Mouse (Mus musculus) intestine, embryonic 14.5 days (tissue): ENCODE data around the gene Cfap54. TPM values are rescaled to one million over a fixed set of nuclear protein-coding genes. Genes with fewer than 3 reads are reported as not detected.

Experiments
- ATAC-seq: fragments of 200-750 bp; cut with Nextera tagmentation; replicated peaks from 2 replicates; pipeline ENCODE4 v1.8.0; 2017; ENCODE audit warnings: low read depth, moderate number of reproducible peaks, moderate TSS enrichment, moderate library complexity; ENCODE audit not compliant: low FRiP score, low TSS enrichment
- DNase-seq: peaks from one replicate; pipeline ENCODE4 v3.0.0-alpha.2; 2018; ENCODE audit warnings: low spot score
- H3K27ac ChIP-seq: fragments of 300-500 bp; sonication (generic); 2 replicates; pipeline ENCODE4 v1.5.1; 2014; ENCODE audit warnings: low read depth, mild to moderate bottlenecking, control low read depth
- H3K27me3 ChIP-seq: fragments of 300-500 bp; sonication (generic); replicated peaks from 2 replicates; pipeline ENCODE4 v1.6.1; 2014; ENCODE audit warnings: low read length, control low read depth; ENCODE audit not compliant: control insufficient read depth, insufficient read depth
- H3K36me3 ChIP-seq: fragments of 300-500 bp; sonication (generic); 2 replicates; pipeline ENCODE4 v1.6.1; 2014; ENCODE audit warnings: low read length, control low read depth; ENCODE audit not compliant: control insufficient read depth, insufficient read depth
- H3K4me1 ChIP-seq: fragments of 300-500 bp; sonication (generic); replicated peaks from 2 replicates; pipeline ENCODE4 v1.6.1; 2014; ENCODE audit warnings: low read length, control low read depth, mixed read lengths; ENCODE audit not compliant: control insufficient read depth, insufficient read depth
- H3K4me2 ChIP-seq: fragments of 300-500 bp; sonication (generic); 2 replicates; pipeline ENCODE4 v1.6.1; 2014; ENCODE audit warnings: low read length
- H3K4me3 ChIP-seq: fragments of 300-500 bp; sonication (generic); 2 replicates; pipeline ENCODE4 v1.5.1; 2014; ENCODE audit warnings: low read depth, low read length, control low read depth, mixed read lengths
- H3K9ac ChIP-seq: fragments of 300-500 bp; sonication (generic); 2 replicates; pipeline ENCODE4 v1.6.1; 2014; ENCODE audit warnings: mild to moderate bottlenecking, low read length
- H3K9me3 ChIP-seq: fragments of 300-500 bp; sonication (generic); 2 replicates; pipeline ENCODE4 v1.6.1; 2016; ENCODE audit warnings: low read length, control low read depth; ENCODE audit not compliant: control insufficient read depth
- WGBS: fragments of 180-500 bp; shearing (Covaris S2); extraction: QIAGEN DNeasy Blood & Tissue Kit; methylation state at CpG from one replicate; pipeline ENCODE4 v1.1.7; 2014; 5-methylcytosine and 5-hydroxymethylcytosine counted together
- polyA plus RNA-seq: library from polyadenylated mRNA; unstranded; fragments of >200 nt; fragmentation: Nextera tagmentation; extraction: Ambion mirVana; gene quantifications from 2 replicates; pipeline ENCODE4 v1.2.1, GENCODE M21; 2014

Gene Cfap54
- polyA plus RNA-seq, 1 experiment from 2014 or later, result 0.16 TPM

DNA sequence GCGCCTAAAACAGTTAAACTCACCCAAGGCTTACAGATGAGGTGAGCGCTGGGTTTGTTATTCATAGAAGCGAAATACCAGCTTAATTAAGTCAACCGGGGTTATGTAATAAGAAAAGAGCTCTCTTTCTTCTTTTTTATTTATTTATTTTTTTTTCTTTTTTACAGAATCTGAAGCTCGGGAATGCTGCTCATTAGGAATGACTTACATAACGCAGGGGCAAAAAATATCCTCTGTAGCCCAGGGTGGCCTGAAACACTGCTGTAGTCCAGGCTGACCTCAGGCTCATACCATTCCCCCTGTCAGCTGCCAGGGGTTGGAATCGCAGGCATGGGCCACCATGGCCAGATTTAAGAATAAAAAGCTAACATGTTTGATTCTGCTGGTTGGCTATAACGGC is 5.6 kb downstream of the Cfap54 start:
- Histone ChIP-seq H3K36me3 (no peaks in the 10 kb centered on the region), H3K4me1 (no peaks in the 10 kb centered on the region), H3K4me3 (no peak overlapping the region), H3K27ac (no peak overlapping the region), H3K9me3 (no peaks in the 10 kb centered on the region), H3K9ac (no peak overlapping the region), H3K4me2 (no peak overlapping the region), H3K27me3 (no peaks in the 10 kb centered on the region)
- 75% methylated on average over 8 of the region's 8 CpGs for WGBS
- DNase-seq, result no peak
- ATAC-seq, result no peak

DNA sequence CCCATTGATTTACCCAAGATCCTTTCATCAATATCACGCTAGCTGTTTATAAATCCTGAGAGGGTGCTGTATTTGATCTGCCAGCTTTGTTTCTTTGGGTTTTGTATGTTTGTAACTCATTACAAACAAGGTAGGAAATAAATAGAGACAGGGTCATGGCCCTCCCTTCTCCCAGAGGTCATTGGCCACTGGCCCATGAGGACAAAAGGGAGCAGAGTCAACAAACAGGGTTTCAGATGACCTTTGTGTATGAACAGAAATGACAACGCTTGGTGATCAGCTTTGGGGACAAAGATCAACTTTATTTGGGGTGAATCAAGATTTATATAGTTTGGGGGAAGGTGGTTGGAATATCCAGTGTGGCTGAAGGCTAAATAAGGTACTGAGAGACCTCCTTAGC is 8.6 kb downstream of the Cfap54 start:
- WGBS, result 77% methylated on average over 2 of the region's 2 CpGs
- no peak overlapping the region for H3K27ac ChIP-seq
- no peak overlapping the region for H3K4me3 ChIP-seq
- DNase-seq (no peak), ATAC-seq (no peak)
- H3K4me2 ChIP-seq, result no peak overlapping the region
- H3K9me3 ChIP-seq, result no peaks in the 10 kb centered on the region
- H3K36me3 ChIP-seq, result no peaks in the 10 kb centered on the region
- H3K27me3 ChIP-seq, result no peaks in the 10 kb centered on the region
- H3K4me1 ChIP-seq, result no peaks in the 10 kb centered on the region
- no peak overlapping the region for H3K9ac ChIP-seq

DNA sequence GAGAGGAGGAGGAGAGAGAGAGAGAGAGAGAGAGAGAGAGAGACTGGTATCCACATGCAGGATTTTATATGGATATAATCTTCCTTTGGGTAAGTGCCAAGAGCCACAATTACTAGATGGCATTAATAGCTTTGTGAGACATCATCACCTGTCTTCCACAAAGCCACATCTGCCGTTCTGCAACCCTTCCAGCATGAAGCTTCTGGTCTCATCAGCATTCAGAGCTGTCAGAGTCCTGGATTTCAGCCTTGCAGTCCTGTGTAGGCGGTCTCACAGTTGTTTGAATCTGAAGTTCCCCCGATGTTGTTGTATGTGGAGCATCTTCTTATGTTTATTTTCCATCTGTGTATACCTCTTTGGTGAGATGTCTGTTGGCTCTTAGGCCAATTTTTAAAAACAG is 9.7 kb downstream of the Cfap54 start:
- DNase-seq, result no peak
- no peaks in the 10 kb centered on the region for H3K27me3 ChIP-seq
- H3K4me3 ChIP-seq, result no peak overlapping the region
- ATAC-seq, result no peak
- no peaks in the 10 kb centered on the region for H3K9me3 ChIP-seq
- no peak overlapping the region for H3K27ac ChIP-seq
- H3K9ac ChIP-seq, result no peak overlapping the region
- H3K4me2 ChIP-seq, result no peak overlapping the region
- no peaks in the 10 kb centered on the region for H3K4me1 ChIP-seq
- WGBS, result 58% methylated on average over 3 of the region's 3 CpGs
- no peaks in the 10 kb centered on the region for H3K36me3 ChIP-seq

DNA sequence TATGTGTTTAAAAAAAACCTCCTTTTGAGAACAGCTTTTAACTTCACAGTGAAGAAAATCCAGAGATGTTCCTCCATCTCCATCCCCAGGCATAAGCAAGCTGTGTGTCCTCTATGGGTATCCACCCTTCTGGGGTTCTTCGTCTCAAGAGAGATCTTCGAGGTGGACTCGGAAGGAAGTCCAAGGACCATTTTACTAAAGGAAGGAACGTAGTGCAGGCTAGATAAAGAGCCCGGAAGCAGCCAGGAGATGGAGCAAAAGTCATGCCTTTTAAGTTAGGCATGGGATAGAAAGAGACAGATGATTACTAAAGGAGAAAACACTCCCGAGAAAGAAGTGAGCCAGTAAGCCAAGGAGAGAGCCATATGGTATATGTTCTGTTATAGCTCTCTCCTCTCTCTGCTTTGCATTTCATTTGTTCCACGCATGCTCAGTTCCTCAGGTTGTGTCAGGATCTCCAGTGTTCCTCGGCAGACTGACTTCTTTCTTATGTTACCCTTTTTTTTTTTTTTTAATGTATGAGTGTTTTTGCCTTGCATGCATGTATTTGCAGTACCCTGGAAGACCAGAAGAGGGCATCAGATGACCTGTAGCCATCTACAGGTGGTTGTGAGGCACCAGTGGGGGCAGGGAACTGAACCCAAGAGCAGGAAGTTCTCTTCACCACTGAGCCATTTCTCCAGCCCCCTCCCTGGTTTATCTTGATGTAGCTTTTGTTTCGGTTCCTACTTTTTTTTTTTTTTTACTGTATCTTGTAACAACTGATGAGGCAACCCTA is 11.1 kb downstream of the Cfap54 start:
- WGBS, result 71% methylated on average over 9 of the region's 9 CpGs
- H3K9me3 ChIP-seq, result no peaks in the 10 kb centered on the region
- no peaks in the 10 kb centered on the region for H3K27me3 ChIP-seq
- H3K4me3 ChIP-seq, result no peak overlapping the region
- no peaks in the 10 kb centered on the region for H3K4me1 ChIP-seq
- no peak overlapping the region for H3K4me2 ChIP-seq
- DNase-seq (no peak), ATAC-seq (no peak)
- H3K9ac ChIP-seq, result no peak overlapping the region
- no peak overlapping the region for H3K27ac ChIP-seq
- no peaks in the 10 kb centered on the region for H3K36me3 ChIP-seq

DNA sequence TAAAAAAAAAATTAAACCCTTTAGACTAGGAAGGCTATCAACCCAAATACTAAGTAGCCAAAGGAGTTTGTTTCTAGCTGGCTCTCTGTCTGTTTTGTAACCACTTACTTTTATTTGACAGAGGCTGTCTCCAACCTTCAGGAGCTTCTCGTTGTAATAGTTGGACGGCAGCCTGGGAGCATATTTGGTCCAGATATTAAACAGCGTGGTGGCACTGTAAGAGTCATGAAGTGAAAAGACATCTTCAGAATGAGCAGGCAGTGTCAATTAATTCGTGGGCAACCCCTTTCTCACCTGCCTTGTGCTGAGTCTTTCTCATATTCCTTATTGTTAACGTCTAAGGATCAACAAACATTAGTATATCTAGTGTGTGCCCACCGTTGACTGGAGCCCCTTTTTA is 11.7 kb downstream of the Cfap54 start:
- no peak for DNase-seq
- ATAC-seq, result no peak
- Histone ChIP-seq H3K9me3 (no peaks in the 10 kb centered on the region), H3K4me1 (no peaks in the 10 kb centered on the region), H3K9ac (no peak overlapping the region), H3K36me3 (no peaks in the 10 kb centered on the region), H3K4me2 (no peak overlapping the region), H3K27me3 (no peaks in the 10 kb centered on the region), H3K4me3 (no peak overlapping the region), H3K27ac (no peak overlapping the region)
- WGBS, result 82% methylated on average over 6 of the region's 6 CpGs

DNA sequence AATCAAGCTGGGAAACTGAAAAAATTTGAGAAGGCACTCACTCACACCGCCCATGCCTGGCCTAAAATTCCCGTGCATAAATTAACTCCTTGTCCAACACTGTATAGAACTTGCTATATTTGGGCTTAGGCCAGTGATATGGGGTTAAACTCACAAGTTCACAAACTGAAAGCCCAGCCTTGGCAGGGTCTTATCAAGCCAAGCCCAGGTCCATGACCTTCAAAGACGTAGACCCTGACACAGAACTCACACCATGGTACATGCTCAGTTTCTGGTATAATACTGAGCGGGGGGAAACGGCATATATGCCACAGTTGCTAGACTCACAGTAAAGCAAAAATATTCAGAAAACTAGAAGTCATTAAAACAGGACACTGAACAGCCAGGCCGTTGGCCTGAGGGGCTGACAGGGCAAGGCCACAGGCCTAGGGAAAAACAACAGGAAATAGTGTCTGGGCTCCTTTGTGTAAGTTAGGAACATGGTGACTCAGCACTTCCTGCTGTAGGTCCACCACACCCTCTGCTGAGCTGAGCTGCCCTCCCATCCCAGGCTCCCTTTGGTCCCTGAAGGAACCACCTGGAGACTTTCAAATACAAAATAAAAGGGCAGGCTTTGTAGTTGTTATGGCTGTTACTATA is 12.3 kb downstream of the Cfap54 start:
- no peak overlapping the region for H3K9ac ChIP-seq
- ATAC-seq (no peak), DNase-seq (no peak)
- no peaks in the 10 kb centered on the region for H3K27me3 ChIP-seq
- H3K36me3 ChIP-seq, result no peaks in the 10 kb centered on the region
- no peaks in the 10 kb centered on the region for H3K4me1 ChIP-seq
- no peak overlapping the region for H3K27ac ChIP-seq
- no peak overlapping the region for H3K4me3 ChIP-seq
- no peak overlapping the region for H3K4me2 ChIP-seq
- 72% methylated on average over 6 of the region's 6 CpGs for WGBS
- H3K9me3 ChIP-seq, result no peaks in the 10 kb centered on the region

DNA sequence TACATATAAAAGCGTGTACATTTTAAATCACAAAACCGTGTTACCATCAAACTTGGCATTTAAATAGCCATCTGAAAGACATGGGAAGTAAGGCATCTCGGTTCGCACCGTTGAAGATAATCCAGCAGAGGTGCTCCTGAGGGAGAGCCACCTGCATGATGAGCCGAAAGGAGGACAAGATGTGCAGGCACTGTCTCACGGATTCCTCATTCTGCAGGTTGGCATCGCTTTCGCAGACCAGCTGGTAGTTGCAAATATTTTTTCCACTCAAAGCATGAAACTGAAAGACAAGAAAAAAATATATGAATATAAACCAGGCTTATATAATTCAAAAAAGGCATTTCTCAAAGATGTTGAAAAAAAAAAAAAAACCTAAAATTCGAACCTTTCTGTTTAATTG is 16.4 kb downstream of the Cfap54 start:
- Histone ChIP-seq H3K27me3 (no peaks in the 10 kb centered on the region), H3K36me3 (no peaks in the 10 kb centered on the region), H3K9me3 (no peaks in the 10 kb centered on the region), H3K4me2 (no peak overlapping the region), H3K4me3 (no peak overlapping the region), H3K9ac (no peak overlapping the region), H3K27ac (no peak overlapping the region), H3K4me1 (no peaks in the 10 kb centered on the region)
- WGBS, result 88% methylated on average over 10 of the region's 10 CpGs
- DNase-seq, result no peak
- no peak for ATAC-seq

DNA sequence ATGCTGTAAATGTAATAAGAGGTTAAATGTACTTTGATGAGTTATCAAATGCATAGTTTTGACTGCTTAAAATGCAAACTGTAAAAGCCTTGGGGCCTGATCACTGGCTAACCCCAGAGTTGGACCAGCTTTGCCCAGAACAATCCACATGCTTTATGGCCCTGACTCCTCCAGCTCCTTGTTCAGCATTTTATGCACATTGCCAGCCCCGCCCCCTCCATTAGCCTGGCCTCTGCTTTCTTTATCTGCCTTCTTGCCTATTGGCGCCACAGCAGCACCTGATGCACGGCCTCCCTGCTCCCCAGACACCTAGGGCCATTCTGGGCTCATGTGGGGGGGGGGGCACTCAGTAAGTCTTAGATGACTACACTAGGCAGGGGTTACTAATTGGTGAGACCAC is 17.8 kb downstream of the Cfap54 start:
- H3K4me2 ChIP-seq, result no peak overlapping the region
- DNase-seq, result no peak
- H3K4me3 ChIP-seq, result no peak overlapping the region
- no peak overlapping the region for H3K9ac ChIP-seq
- no peaks in the 10 kb centered on the region for H3K9me3 ChIP-seq
- H3K27ac ChIP-seq, result no peak overlapping the region
- 51% methylated on average over 3 of the region's 3 CpGs for WGBS
- no peaks in the 10 kb centered on the region for H3K27me3 ChIP-seq
- H3K4me1 ChIP-seq, result no peaks in the 10 kb centered on the region
- no peaks in the 10 kb centered on the region for H3K36me3 ChIP-seq
- peak; percentile 64; the same call in 1 of the 2 replicates for ATAC-seq

DNA sequence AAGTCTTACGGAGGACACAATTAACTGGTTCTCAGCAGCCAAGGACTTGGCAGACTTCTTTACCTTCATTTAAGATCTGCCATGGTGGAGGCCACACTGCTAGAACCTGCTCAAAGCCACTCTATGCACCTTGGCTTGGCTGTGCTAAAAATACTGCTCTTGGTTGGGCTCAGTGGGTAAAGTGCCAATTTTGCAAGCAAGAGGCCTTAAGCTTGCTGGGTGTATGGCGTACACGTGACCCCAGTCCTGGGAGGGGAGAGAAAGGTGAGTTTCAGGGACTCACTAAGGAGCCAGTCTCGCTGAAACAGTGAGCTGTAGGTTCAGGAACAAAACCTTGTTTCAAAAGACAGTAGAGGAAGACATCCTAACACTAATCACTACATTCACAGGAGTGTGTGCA is 19.0 kb downstream of the Cfap54 start:
- Histone ChIP-seq H3K36me3 (no peaks in the 10 kb centered on the region), H3K4me3 (no peak overlapping the region), H3K9ac (no peak overlapping the region), H3K9me3 (no peaks in the 10 kb centered on the region), H3K4me1 (no peaks in the 10 kb centered on the region), H3K27ac (no peak overlapping the region), H3K4me2 (no peak overlapping the region), H3K27me3 (no peaks in the 10 kb centered on the region)
- ATAC-seq (no peak), DNase-seq (no peak)
- 82% methylated on average over 4 of the region's 4 CpGs for WGBS
